Mouse (Mus musculus): ENCODE measurements around the gene Nme7. TPM values are rescaled to one million over a fixed set of nuclear protein-coding genes. Genes with fewer than 3 reads are reported as not detected.

The Nme7 gene
- total RNA-seq, 2 experiments from 2014 or later, result 13.2 to 19.8 TPM

DNA sequence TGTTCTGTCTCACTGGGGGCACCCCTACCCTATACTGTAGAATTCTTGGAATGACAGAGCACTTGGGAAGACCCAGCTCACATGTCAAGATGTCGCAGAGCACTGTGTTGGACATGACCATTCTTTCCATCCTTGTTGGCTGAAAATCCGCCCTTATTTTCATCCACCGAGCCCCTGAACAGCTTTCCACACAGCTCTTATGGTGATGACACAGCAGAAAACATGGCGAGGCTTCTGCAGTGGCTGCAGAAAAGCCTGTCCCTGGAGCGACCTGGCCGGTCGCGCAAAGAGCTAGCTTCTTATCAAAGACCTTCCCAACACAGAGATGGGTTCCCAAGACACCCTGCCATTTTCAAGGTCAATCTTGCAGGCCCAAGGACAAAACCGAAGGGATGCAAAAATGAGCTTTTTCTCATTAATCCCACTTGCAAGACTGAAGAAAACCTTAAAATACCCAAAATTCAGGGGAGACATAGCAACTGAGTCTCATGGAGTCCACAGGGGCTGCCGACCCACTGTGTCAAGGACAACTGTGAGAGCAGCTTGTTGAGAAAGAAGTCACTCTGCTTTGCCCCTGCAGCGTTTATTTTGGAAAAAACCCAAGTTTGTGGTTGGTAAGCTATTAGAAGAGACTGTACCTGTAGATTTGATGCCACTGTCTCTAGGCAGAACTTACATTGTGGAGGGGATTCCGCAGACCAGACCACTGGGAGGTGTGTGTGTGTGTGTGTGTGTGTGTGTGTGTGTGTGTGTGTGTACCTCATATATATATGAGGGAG is 155.4 kb downstream of the Nme7 start:
- DNase-seq, result peak; percentile 8 to 32

DNA sequence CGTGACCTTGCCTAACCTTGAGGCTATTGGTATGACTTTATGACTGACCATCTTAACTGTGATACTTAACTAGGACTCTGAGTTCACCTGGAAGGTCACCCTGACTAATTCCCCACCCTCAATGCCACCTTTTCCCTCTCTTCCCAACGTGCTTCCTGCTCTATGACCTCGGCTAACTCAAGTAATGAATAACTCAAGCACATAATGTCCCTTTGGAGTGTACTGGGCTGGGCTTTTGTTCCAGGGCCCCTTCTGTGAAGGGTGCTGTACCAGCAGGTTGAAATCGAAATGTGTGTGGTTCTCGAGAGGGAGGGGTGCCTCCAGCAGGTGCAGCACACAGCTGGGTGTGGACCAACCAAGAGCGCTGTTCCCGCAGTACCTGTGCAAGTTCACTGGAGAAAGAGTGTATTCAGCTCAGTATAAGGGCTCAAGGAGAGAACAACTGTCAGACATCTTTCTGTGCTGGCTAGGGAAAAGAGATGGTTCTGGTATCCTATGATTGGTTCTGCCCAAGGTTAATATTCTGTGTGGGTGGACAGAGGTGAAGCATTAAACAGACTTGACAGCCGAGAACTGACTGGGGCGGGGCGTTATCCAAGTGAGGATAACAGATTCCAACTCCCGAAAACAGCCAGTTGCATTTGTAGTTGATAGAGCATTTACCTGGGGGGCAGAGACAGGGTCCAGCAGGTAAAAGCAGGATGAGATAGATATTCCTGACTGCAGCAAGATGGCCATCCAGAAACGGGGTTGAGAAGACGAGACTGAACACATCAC is 157.2 kb downstream of the Nme7 start:
- DNase-seq, result peak in 1 of 2 experiments; percentile 25

DNA sequence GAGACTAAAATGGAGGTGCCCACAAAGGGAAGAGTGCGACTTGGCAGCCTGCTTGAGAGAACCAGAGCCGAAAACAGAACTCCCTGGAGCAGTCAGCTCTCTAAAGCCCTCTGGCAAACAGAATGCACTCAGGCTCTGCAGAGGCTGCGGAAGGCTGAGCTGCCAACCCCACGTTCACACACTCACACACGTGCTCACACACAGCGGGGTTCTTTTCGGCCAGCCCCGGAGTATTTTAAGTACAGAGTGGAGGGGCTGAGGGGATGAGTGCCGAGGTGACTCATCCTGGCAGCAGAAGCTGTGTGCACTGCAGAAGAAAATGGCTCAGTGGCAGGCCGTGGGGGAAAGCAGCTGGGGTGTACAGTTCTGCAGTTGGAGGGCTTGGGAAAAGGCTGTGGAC is 157.8 kb downstream of the Nme7 start:
- peak; percentile 65 to 75 for DNase-seq

DNA sequence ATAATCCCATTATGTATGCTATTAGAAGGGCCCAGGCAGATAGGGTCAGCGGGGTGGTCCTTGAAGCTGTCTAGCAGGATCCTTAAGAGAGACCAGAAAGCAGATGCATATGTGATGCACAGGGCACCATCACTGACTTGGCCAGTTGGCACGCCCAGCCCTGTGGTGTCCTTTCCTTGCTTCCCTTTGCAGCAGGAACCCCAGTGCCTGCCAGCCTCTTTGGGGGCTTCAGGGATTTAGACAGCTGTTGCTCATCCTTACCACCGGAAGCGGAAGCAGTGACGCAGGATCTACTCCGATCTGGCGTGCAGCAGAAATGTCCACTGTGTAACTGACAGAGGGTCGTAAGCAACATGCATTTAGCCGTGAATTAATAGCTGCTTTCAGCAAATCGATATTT is 163.5 kb downstream of the Nme7 start:
- DNase-seq, result no peak

DNA sequence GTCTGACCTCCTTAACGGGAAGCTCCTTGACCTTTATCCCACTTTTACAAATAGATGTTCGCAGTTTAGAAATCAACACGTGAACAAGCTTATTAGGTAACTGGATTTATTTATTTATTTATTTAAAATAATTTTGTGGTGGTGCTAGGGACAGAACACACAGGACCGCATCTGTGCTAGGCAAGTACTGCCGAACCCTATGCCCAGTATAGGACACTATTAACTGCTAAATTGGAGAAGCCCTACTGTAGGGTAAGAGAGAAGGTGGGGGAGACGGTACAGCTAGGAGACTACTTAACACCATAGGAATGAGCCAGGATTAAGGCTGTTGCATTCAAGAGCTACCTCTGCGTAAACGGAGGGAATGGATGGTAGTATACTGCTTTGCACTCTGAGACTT is 164.4 kb downstream of the Nme7 start:
- no peak for DNase-seq

DNA sequence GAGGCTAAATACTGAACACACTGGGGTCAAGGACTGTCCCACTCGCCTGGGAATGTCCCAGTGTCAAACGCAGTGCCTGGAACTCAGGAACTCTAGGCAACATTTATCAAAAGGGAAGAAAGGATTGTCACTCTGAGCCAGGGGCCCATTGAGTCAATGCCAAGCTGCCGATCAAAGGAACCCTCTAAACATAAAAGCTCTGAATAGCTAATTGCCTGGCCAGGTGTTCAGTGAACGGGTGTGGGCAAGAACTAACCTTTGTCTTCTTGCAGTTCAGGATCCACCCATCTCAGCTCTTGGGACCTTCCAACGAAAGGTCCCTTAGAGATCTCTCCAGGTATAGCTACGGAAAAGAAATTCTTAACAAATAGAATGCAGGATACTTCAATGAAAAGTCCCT is 167.1 kb downstream of the Nme7 start:
- DNase-seq, result no peak

DNA sequence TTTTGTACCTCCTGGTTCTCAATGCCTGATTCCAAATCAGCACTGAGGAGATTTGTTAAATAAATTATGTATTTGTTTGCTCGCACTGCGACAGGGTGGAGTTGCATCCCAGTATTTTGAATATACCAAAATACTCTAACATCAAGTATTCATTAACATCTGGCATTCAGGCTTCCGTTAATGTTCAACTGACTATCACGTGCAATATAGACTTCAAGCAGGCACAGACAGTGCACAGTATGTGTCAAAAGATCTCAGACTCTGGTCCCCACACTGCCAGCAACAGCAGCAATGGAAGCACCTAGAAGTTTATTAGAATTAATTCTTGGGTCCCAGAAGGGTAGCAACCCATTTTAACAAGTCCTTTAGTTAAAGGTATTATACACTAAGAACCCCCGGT is 167.7 kb downstream of the Nme7 start:
- no peak for DNase-seq

DNA sequence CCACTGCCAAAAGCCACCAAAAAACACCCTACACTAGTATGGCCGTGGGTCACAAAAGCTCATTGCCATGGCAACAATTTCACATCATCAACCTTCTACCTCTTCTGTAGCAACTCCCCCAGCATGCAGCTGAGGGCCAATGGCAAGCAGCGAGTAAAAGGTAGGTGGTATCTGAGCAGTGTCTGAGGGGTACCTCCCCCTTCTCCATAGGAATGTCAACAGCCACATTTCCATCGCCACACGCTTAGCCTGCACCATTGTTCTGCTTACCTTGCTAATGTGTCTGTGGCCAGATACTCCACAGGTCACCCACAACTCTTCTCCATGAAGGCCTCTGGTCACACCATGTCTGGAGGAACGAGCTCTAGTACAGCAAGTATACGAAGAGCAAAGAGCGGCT is 169.5 kb downstream of the Nme7 start:
- no peak for DNase-seq

DNA sequence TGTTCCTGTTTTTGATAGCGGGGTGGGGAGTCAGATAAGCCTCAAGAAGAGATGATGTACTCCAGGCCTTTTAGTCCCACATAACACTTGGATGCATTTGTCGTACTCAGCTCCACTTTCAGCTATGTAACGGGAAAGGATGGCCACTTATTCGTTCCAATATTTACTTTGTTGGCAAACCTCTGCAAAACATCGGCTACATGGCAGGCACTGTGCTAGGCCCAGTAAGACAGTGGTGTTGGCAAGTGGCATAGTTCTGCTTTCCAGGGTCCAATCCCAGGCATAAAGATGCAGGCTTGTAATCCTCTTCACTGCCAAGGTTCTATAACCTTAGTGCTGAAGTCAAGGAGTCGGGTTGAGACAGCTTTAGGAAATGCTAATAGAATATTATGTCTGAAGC is 170.4 kb downstream of the Nme7 start:
- no peak for DNase-seq

DNA sequence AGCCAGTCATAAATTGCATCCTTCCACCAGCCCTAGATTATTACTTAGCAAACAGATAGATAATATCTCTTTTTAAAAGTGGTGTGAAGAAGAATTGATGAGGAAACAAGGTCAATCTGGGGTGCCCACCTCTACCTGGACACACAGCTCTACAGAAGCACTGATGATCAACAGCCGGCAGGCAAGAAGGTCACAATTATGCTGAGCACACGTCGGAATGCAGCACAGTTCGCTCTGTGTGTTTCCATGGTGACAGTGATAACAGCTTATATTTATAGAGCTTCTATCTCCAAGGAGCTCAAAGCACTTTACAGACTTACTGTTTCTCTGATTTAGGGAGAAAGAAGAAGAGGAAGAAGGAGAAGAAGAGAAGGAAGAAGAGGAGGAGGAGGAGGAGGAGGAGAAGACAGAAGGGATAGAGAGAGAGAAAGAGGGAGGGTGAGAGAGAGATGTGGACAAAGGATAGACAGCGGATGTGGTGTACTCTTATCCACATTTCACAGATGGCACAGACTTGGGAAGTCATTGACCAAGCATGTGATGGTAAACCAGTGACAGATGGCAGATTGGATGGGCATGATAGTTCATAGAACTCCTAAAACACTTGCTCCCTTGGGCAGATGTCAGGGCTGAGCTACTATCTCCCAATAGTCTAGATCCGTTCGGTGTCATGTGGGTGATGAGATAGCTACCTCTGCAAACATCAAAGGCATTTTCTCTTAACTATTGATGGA is 171.0 kb downstream of the Nme7 start:
- peak in 1 of 2 experiments; percentile 7 for DNase-seq

DNA sequence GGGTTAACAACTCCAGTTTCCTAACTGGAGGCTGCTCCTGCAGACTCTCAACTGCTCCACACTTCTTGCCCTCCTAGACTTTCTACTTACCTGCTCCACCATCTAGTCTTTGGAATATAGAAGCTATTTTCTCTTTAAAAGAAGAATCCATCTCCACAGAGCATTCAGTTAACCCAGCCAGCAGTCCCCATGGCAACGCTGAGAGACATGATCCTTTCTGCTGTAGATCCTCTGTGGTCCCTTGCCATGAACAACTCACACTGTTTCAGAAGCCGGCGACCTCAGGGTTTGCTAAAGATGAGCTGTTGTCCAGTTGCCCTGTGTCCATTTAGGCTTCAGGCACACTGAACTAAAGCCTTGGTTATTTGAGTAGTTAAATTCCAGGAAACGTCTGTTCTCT is 172.0 kb downstream of the Nme7 start:
- DNase-seq, result no peak

DNA sequence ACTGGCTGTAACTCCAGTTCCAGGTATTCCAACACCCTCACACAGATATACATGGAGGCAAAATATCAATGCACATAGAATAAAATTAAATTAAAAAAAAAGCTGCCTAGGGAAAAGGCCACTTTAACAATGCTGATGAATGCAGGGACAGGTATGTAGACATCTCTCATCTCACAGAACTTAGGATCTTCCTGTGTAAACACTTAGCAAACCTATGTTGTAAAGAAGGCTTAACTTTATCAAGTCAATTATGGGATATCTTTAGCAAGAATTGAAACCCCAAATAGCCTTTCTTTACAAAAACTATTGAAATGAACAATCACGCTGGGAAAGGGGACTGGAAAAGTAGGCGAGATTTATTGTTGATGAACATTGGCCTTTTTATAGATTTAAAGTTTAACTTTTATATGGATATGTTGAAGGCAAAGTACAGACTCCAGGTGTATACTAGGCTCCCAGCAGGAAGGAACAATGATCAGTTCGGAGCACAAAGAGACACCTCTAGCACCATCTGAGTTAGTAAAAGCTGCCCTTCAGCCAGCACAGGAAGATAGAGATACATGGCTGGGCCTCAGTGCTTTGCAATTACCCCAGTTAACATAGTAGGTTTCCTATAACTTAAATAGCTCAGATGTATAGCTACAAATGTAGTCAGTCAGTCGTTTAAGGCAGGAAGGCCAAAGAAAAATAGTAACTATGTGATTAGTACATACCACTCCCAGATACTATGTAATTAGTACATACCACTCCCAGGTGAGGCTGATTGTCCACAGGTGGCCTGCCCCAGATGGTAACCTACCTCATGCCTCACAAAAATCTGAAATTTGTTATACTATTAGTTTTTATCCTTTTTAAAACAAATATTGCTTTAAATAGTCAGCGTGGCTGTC is 177.1 kb downstream of the Nme7 start:
- no peak for DNase-seq

DNA sequence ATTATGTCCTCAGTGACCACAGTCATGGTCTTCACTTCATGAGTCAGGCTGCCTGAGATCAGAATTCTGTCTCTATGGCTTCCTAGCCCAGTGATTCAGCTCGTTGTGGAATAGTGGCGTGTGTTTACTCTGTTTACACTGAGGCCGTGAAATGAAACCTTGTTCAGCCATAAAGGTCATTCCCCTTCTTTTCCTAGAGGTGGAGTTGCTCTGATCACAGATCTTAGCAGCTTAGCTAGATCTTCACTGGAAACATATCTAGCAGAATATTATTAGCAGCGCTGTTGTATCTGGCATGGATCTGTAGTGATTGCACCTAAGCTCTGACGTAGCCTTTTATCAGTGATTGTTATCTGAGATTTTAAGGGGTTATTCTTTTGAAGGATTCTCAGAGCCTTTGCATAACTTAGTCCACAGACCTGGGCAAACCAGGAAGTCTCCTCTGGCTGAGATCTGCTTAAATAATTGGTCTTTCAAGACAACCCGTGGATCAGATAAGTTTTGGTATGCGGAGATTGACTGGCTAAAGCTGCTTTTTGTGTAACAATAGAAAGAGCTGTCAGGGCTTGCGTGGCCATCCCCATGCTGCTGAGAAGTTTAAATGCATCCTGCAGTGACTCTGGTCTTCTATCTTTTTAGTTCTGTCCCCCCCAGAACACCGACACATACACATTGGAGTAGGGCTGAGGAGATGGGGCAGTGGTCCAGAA is 177.9 kb downstream of the Nme7 start:
- DNase-seq, result peak; percentile 18 to 46

DNA sequence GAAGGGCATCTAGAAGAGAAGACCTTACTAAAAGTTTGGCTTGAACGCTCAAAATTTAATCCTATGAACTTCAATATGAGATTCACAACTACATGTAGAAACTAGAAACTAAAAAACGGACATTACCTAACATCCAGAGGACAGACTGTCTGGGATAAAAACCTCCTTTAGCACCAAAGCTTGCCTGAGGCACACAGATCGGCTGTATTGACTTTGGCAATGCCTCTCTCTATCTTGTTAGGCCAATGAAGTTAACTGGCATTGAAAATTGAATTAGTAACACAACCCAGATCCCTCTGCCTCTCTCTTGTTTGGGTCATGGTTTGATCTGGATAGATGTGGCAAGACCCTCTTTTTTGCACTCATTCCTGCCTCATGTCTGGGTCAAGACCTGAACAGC is 178.9 kb downstream of the Nme7 start:
- no peak for DNase-seq

DNA sequence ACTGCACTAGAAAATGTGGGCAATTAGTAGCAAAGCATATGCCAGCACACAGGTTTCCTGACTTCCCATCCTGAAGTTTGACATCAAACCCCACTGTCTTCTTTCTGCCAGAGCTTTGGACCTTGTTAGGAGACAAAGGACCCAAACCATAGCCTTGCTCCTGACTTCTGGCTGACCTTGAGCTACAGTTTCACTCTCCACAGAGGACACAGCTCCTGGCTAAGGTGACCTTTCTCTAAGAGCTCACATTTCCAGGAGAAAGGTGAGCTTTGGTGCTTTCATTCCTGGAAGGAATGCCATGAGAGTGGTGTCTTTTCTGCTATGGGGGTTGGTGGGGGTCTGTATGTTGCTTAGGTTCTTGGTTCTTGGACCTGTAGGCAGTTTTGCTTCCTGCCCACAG is 179.8 kb downstream of the Nme7 start:
- DNase-seq, result no peak

Other genes with a start within 250 kb of the Nme7 start
- gene Sell, start 242.1 kb upstream of the Nme7 start, total RNA-seq (2021), result under 1 TPM; 0.46 to 0.66 TPM
- gene Selp, start 188.9 kb upstream of the Nme7 start, total RNA-seq (2021), result 1 to 10 TPM in 1 of 2 experiments, under 1 TPM in 1; 0.79 to 2.0 TPM
- 10 to 100 TPM in 1 of 2 experiments, 1 to 10 TPM in 1; 2.3 to 10.6 TPM for gene F5, start 152.3 kb upstream of the Nme7 start, total RNA-seq (2021)
- gene Slc19a2, start 55.1 kb upstream of the Nme7 start, total RNA-seq (2021), result 10 to 100 TPM; 17.4 to 25.5 TPM
- 10 to 100 TPM in 1 of 2 experiments, 1 to 10 TPM in 1; 7.9 to 11.1 TPM for gene Ccdc181, start 28.5 kb upstream of the Nme7 start, total RNA-seq (2021)
- gene Blzf1, start 3.4 kb downstream of the Nme7 start, total RNA-seq (2021), result 10 to 100 TPM; 30.7 to 30.9 TPM
- gene Atp1b1, start 154.2 kb downstream of the Nme7 start, total RNA-seq (2021), result 10 to 100 TPM; 47.1 to 67.0 TPM